Mouse (Mus musculus): ENCODE measurements at regions not wholly inside any gene's neighbourhood (a gene's known extent, or its start where the extent isn't known, plus 50 kb on each side); places are given as distances from the start of the nearest gene placed in this dataset.

- DNase-seq = no peak
Observed at GRCm38 (mm10) chr10:12061069-12061861, 718.1 kb downstream of the Epm2a start.

GRCm38 (mm10) chr10:12062302-12062701 lies 719.1 kb downstream of the Epm2a start:
- no peak for DNase-seq

GRCm38 (mm10) chr10:12083961-12084360 lies 740.8 kb downstream of the Epm2a start:
- no peak for DNase-seq

- DNase-seq = no peak
Observed at GRCm38 (mm10) chr10:12092521-12092920, 749.3 kb downstream of the Epm2a start.

- no peak for DNase-seq
Observed at GRCm38 (mm10) chr10:12096678-12097077, 753.5 kb downstream of the Epm2a start.

- DNase-seq = peak; percentile 66 to 72
Observed at GRCm38 (mm10) chr10:12107001-12107418, 762.2 kb downstream of the Utrn start.

GRCm38 (mm10) chr10:12111720-12112119 lies 757.4 kb downstream of the Utrn start:
- no peak for DNase-seq

- DNase-seq = no peak
Observed at GRCm38 (mm10) chr10:12115767-12116166, 753.4 kb downstream of the Utrn start.

GRCm38 (mm10) chr10:12116662-12117303 lies 752.4 kb downstream of the Utrn start:
- no peak for DNase-seq

GRCm38 (mm10) chr10:12124272-12124671 lies 744.9 kb downstream of the Utrn start:
- DNase-seq = no peak

GRCm38 (mm10) chr10:12129486-12129885 lies 739.7 kb downstream of the Utrn start:
- no peak for DNase-seq

GRCm38 (mm10) chr10:12144691-12145090 lies 724.5 kb downstream of the Utrn start:
- no peak for DNase-seq

GRCm38 (mm10) chr10:12146942-12147537 lies 722.1 kb downstream of the Utrn start:
- no peak for DNase-seq

GRCm38 (mm10) chr10:12170243-12170642 lies 698.9 kb downstream of the Utrn start:
- no peak for DNase-seq

GRCm38 (mm10) chr10:12174200-12174818 lies 694.9 kb downstream of the Utrn start:
- no peak for DNase-seq

GRCm38 (mm10) chr10:12175141-12175540 lies 694.0 kb downstream of the Utrn start:
- no peak for DNase-seq

GRCm38 (mm10) chr10:12177482-12177881 lies 691.7 kb downstream of the Utrn start:
- DNase-seq = no peak

- DNase-seq = peak; percentile 31 to 33
Observed at GRCm38 (mm10) chr10:12180965-12181364, 688.2 kb downstream of the Utrn start.

GRCm38 (mm10) chr10:12186918-12187639 lies 682.1 kb downstream of the Utrn start:
- no peak for DNase-seq

- no peak for DNase-seq
Observed at GRCm38 (mm10) chr10:12187669-12188342, 681.4 kb downstream of the Utrn start.

- DNase-seq = no peak
Observed at GRCm38 (mm10) chr10:12190435-12190834, 678.7 kb downstream of the Utrn start.
